Mouse (Mus musculus) adrenal gland (tissue): ENCODE measurements around the gene Ap4b1.
"Not testable (repeated sequence)": the region's sequence is repeated elsewhere in the genome, so short reads cannot be mapped to it uniquely, and the experiment has no call there.

Source experiments
- intact Hi-C: fragments of 180-260 bp; cut with DNase I; formaldehyde crosslinking; loops from one replicate; pipeline ENCODE4 v1.15.1; 2025

The Ap4b1 gene

DNA sequence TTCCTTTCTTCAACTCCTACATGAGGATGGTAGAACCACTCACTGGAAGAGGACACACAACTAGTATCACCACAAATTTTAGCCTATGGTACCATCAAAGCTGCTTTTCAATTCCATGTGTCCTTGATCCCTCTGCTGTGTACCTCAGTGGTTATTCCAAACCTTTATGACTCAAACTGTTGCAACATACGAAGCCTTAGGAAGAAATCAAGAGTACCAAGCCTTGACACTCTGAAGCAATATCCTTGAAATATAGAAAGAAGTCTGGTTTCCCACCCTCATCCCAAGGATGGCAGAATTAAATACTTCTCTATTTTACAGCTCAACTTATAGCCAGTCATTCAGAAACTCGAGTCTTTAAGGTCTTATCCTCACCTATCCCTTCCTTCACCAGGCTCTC lies 12.9 kb upstream of the Ap4b1 start:
- intact Hi-C loops = no loop called here

DNA sequence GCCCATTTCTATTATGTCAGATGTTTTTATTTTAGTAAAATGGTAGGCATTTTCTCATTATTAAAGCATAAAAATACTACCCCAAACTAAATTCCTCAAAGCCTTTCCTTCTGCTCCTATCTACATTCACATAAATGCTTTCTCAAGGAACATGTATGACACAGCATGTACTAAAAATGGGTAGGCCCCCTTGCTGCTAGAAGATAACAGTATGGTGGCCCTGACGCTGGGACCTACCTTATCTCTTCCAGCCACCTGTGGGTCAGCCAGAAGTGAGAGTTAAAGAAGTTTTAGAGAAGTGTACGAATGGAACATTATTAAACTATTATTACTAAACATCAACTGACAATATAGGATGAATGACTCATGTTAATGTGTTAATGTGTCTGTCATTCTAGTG lies 9.8 kb upstream of the Ap4b1 start:
- intact Hi-C loops = no loop called here

DNA sequence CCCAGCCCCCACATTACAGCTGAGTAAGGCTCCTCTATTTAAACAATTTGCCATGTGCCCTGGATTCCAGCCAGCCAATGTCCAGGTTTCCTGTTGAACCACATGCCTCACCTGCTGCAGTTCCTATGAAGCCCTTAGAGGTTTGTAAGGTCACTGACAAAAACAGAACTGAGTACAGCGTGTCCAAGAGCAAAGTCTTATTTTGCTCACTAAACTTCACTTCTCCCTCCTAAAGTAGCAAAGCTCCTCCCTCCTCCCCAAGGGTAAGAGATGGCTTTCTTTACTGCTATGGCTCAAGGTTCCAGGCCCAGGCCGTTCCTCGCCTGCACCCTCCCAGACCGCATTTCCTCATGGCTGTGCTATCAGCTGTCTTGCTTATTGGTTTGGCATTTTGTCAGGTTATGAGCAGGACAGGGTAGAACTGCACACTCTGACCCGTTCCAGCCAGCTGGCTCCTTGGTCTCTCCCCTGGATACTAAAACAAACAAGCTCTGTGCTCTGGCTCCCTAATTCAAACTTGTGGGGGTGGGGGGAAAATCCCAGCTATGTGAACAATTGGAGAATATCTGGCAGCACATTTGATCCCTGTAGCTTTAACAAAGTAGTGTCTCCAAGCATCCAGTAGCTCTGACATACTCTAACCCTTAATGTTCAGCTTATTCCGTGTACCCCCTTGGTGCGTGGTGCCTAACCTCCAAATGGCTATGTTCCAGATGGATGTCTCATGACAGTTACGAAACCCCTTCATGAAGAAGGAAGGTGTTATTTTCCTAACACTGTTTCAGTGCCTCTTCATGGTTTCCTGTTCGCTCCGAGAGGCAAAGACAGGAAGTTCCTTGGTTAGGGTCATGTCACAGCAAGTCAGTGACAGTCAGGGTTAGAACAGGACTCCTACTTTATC lies 7.4 kb upstream of the Ap4b1 start:
- intact Hi-C loops = no loop called here

DNA sequence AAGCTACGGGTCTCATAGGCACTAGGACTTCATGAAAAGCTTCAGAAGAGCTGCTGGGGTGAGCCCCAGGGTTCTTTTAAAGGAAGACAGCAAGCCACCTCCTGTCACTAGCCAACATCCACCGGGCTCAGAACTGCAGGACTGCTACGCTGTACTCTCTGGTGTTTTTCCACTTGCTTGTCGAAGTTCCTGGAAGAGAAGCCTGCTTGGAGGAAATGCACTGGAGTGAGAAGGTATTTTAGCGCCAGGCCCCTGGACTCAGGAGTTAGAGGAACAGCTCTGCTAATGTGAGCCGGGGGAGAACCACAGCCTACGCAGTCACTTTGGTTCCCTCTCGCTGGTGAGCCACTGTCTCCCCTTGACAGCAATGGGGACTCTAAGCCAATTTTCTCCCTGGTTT lies 6.5 kb upstream of the Ap4b1 start:
- intact Hi-C loops = no loop called here

GRCm38 (mm10) chr3:103805671-103806070 lies 3.6 kb upstream of the Ap4b1 start:
- intact Hi-C loops = no loop called here

GRCm38 (mm10) chr3:103809799-103810150 lies 455 bp downstream of the Ap4b1 start:
- intact Hi-C loops = loop anchor here (2.0 to 5.0 kb wide), 2 partner anchors 19 to 57 kb away; partner anchors contain the start of gene Hipk1

- intact Hi-C loops = loop anchor here (5.0 kb wide), 1 partner anchor 59 kb away; no protein-coding TSS in a partner anchor
These were observed 1.6 kb downstream of the Ap4b1 start for GRCm38 (mm10) chr3:103810967-103811366.

DNA sequence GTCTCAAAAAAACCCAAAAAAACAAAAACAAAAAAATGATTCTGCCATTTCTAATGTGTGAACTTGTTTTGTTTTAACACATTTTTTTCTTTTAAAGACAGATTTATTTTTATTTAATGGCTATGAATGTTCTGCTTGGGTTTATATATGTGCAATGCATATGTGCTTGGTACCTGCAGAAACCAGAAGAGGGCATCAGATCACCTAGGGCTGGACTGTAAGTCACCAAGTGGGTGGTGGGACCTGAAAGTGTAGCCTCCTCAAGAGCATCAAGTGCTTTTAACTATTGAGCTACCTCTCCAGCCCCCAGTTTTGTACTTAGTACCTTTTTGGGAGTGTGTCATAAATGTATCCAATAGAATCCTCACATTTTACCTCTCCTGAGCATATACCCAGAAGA lies 18.2 kb downstream of the Ap4b1 start:
- intact Hi-C loops = no loop called here

DNA sequence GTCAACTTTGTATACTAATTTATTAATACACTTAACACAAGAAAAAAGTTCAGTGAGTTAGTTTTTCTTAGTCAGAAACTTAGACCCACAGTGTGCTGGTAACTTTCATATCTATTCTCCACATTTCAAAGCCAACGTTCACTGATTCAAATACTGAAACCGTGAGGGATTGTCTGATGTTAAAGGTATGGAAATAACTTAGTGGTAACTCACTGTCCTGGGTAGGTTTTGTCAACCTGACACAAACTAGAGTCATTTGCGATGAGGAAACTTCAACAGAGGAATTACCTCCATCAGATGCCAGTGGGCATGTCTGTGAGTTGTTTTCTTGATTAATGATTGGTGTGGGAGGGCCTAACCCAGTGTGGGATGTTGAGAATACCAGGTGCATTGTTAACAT lies 19.7 kb downstream of the Ap4b1 start:
- intact Hi-C loops = no loop called here

GRCm38 (mm10) chr3:103830681-103831080 lies 21.4 kb downstream of the Ap4b1 start:
- intact Hi-C loops = not testable (repeated sequence)

- intact Hi-C loops = no loop called here
These were observed 21.8 kb downstream of the Ap4b1 start for GRCm38 (mm10) chr3:103831146-103831545.

DNA sequence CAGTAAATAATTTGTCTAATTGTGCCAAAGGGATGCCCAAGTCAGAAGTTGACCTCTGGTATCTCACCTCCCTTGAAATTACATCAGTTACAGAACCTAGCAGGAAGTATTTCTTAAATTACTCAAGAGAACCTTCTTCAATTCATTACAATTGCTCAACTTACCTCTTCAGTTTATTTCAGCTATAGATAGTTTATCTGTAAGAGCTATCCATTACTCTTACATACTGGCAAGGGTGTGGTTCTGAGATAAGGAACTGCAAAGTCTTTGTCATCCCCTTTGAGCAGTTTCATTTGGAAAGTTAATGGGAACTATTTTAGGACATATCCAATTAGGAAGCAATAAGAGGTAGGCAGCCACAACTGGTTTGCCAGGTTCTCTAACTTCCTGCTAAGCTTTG lies 23.1 kb downstream of the Ap4b1 start, which contains the start of gene Bcl2l15:
Bcl2l15 (plus strand) TSS at position 176 of the 400 bp plus-strand sequence.
- intact Hi-C loops = no loop called here

- intact Hi-C loops = no loop called here
These were observed 24.7 kb downstream of the Ap4b1 start for GRCm38 (mm10) chr3:103834001-103834400.

GRCm38 (mm10) chr3:103835272-103835950 lies 26.1 kb downstream of the Ap4b1 start:
- intact Hi-C loops = no loop called here

DNA sequence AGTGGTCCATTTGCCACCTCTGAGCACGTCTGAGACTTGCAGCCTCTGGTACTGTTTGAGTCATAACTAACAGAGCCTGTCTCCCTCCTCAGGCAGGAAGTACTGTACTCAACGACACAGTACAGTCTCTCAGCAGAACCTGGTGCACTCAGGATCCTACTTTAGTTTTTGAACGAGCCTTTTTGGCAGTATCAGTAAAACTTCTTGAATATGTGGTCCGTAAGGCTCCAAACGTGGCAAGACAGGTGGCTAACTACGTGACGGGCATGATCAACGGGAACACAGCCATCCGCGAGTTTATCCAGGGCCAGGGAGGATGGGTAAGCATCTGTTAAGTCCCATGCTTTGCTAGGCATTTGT lies 26.6 kb downstream of the Ap4b1 start:
- intact Hi-C loops = no loop called here

DNA sequence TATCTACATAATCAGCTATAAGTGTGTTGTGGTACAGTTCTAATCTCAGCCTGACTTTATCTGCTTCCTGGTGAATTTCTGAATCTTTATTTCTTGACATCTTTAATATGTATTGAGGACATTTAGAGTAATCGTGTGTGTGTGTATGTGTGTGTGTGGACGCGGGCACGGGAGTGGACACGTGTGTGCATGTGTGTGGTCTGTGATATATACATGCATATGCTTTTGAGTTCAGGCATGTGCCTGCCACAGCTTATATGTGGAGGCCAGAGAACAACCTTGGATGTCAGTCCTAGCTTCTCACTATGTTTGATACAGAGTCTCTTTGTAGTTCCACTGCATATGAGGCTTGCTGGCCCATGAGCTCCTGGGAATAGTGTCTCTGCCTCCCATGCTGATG lies 27.1 kb downstream of the Ap4b1 start:
- intact Hi-C loops = no loop called here

DNA sequence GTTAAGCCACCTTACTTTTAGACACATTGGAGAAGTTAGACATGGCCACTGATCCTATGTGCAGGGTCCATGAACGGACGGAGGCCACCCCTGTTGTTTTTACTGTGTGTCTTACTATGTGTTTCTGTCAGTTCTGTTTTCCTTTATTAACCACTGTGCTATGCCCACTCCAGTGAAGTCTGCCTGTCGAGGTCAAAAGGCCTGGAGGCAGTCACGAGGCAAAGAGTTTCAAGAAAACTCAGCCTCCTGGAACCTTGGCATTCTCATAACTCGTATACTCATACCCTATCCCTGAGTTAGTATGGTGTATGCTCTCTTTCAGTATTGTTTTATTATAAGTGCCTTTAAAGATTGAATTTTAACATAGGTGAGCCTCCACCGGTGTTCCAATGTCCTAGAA lies 30.4 kb downstream of the Ap4b1 start:
- intact Hi-C loops = no loop called here

DNA sequence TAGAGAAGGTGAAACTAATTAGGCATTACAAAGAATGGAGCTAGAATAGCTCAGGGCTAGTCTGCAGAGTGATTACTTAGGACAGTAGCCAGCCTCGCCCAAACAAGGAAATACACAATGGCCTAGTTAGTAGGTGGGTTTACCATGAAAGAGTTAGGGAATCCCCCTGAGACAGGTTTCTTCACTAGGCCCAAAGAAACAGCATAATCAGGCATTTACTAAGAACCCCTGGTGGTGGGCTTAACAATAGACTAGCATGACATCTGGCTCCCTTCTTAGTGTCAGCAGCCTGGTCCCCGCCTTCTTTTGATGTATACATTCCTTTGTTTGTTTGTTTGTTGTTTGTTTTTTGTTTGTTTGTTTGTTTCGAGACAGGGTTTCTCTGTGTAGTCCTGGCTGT lies 30.9 kb downstream of the Ap4b1 start:
- intact Hi-C loops = not testable (repeated sequence)

DNA sequence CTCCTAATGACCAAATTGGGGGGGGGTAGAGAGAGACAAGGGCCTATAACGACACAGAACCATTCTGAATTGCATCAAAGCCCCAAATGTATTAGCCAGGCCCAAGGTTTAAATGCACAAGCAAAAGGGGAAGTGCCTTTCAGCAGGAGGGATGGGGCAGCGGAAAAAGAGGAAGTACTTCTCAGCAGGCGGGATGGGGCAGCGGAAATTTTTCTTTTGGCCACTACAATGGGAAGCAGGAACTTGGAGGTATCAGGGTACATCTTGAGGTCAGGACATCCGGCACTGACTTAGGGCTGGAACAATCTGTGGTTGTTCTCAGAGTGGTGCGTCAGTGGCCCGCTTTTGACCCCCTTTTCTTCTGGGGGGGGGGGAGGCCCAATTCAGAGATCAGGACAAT lies 31.6 kb downstream of the Ap4b1 start:
- intact Hi-C loops = not testable (repeated sequence)

- intact Hi-C loops = no loop called here
These were observed 41.5 kb downstream of the Ap4b1 start for GRCm38 (mm10) chr3:103850644-103851363.

DNA sequence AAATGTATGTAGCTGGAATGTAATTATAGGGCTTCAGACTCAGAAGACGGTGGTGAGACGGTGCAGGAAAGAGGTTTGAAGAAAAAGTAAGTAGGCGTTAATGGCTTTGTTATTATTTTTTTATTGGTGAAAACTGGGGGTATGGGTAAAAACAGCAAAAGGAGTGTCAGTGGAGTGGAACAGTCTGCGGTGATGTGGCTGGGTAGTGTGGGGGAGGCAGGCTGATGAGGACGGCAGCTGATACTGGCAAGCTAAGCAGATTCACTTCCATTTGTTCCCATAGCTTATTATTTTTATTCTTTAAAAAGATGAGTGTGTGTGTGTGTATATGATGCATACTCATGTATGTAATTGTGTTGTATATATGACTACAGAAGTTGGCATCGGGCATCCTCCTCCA lies 42.2 kb downstream of the Ap4b1 start:
- intact Hi-C loops = no loop called here

DNA sequence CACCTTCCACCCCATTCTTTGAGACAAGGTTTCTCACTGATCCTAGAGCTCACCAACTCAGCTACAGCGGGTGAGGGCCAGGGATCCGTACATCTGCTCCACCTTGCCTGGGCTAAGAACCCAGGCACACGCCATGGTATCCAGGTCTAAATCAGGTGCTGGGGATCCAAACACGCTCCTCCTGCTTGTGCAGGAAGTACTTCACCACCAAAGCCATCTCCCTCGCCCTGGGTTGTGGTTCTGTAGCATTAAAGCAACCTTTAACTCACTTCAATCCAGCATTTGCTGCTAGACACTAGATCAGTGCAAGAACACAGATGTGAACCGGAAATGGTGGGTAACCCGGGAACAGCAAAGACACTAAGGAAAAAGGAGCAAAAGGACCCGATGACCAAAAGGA lies 42.6 kb downstream of the Ap4b1 start:
- intact Hi-C loops = no loop called here
